Mouse (Mus musculus) heart, postnatal 10 days (tissue): ENCODE measurements at regions not wholly inside any gene's neighbourhood (a gene's known extent, or its start where the extent isn't known, plus 50 kb on each side); places are given as distances from the start of the nearest gene placed in this dataset.

Experiments
- DNase-seq, 2 experiments: peaks; one replicate each; pipeline ENCODE4 v3.0.0; 2021
- intact Hi-C: fragments of 180-260 bp; cut with DNase I; formaldehyde crosslinking; loops from one replicate; pipeline ENCODE4 v1.15.1; 2025

DNA sequence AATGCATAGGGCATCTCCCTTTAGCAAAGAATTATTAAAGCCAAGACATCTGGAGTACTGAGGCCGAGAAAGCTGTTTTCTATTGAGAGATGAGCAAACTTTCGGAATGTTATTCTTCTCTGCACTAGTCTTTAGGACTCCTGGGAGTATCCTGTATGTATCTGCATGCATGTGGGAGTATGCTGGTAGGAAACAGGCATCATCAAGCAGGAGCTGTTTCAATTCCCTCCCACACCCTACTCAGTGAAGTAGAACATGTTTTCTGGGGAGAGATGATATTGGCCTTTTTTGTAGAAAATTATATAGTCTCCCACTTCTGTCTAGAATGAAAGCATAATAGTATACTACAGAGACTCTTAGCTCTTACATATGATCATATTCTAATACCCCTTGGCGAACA is 76.1 kb upstream of the P3h2 start:
- intact Hi-C loops: no loop called here
- no peak for DNase-seq

DNA sequence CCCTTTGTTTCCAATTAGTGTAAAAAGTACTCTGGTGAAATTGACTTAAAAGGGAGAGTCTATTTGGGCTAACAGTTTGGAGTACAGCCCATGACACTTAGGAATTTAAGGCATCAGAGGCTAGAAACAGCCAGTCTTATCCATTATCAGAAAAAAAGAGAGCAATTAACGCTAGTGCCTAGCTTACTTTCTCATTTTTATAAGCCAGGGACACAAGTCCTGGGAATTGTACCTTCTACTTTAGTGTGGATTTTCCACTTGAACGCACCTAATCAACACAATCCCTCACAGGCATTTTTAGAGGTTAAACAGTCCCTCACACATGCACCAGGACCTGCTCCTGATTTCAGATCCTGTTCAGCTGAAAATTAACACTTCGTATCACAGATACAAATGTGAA is 65.9 kb upstream of the P3h2 start:
- DNase-seq: no peak
- intact Hi-C loops: no loop called here

DNA sequence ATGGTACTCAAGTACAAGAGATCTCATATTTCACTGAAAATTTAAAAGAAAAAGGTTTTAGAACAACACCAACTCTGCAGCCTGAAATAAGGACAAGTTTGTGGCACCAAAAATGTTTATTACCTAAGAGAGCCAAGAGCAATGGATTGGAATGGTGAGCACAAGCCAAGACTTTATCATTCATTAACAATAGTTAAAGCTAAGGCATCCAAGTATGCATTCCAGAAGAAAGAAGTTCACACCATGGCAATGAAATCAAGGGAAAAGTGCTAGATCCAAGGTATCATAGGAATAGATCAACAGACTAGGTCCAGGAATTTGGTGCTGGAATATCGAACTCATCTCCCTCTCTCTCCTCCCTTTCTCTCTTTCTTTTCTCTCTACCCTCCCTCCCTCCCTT is 63.8 kb upstream of the P3h2 start:
- intact Hi-C loops: no loop called here
- no peak for DNase-seq

DNA sequence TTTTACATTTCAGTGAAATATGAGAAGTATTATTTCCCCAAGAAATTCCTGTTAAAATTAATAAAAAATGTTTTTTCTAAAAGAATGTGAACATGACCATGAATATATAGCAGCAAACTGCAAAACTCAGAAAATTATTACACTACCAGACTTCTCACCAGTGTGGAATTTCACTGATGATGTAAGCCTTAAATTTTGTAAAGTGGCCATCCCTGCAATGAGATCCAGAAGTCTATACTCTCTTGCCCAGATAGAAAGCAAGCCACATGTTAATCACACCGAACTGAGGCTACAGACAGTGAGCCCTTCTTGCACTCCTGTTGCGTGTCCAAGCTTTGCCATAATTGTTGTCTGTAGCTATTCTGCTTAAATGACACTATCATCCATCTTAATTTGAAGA is 62.6 kb upstream of the P3h2 start:
- intact Hi-C loops: no loop called here
- no peak for DNase-seq

DNA sequence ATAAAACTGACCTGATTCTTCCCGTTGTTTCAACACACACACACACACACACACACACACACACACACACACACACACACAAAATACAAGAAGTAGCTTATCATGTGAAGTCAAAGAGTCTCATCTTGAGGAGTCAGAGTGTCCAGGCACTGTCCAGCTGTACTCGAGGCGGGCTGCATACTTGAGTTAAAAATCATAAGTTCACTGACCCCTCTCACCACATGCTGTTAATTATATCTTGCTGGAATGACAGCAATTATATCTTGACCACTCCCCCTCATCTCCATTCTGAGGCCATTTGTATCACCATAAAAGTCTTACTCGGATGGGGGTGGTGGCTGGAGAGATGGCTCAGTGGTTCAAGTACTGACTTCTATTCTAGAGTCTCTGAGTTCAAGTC is 58.5 kb upstream of the P3h2 start:
- DNase-seq: peak; percentile 8 to 19
- intact Hi-C loops: no loop called here

DNA sequence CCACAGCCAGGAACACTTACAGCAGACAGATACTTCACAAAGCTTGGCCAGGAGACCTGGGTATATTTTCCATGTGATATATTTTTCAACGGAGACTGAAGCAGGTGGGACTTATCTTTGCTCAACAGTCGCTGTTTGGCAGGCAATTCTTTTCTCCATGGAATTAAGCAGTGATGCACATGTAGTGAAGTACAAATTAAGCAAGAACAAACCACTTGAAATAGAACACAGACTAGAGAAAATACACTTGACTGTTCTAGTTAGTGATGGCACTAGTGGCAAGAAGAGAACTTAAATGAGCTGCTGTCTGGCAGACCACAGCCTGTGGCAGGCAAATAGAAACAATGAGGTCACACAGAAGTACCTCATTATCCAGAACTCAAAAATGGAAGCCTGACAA is 57.8 kb upstream of the P3h2 start:
- peak; percentile 49 to 55 for DNase-seq
- intact Hi-C loops: no loop called here

DNA sequence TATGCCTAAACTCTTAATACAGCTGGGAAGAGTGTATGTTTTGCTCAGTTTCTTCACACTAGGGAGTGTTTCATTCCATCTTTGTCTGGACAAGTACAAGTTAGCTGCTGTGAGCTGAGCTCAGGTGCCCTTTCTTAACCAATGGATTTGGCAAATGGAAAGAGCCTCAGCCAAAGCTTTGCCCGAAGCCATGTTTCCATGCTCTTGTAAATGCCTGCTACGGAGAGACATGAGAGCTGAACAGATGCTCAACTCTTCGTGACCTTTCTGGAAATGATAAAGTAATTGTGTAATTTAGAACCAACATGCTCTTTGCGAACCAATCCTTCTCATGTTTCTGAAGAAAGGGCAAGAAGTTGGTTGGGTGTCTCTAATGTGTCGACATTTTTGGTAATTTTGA is 52.0 kb upstream of the P3h2 start:
- no peak for DNase-seq
- intact Hi-C loops: no loop called here
